Mouse (Mus musculus) bone marrow macrophage, adult 2 months (primary cell): ENCODE data around the gene Als2cl. TPM values are rescaled to one million over a fixed set of nuclear protein-coding genes. Genes with fewer than 3 reads are reported as not detected.

Experiments used
- H3K27ac ChIP-seq: 2 replicates; pipeline ENCODE4 v1.5.1; 2012; ENCODE audit warnings: low read depth, low read length; ENCODE audit not compliant: insufficient read depth
- H3K4me1 ChIP-seq: 2 replicates; pipeline ENCODE4 v1.6.1; 2012; ENCODE audit warnings: low read length; ENCODE audit not compliant: control insufficient read depth, insufficient read depth
- H3K4me3 ChIP-seq: 2 replicates; pipeline ENCODE4 v1.5.1; 2012; ENCODE audit warnings: mild to moderate bottlenecking, low read length, moderate library complexity; ENCODE audit not compliant: insufficient read depth
- CTCF ChIP-seq: IDR thresholded peaks from 2 replicates; pipeline ENCODE4 v1.5.1; 2012; ENCODE audit warnings: low read depth, mild to moderate bottlenecking, low read length, moderate library complexity
- POLR2A ChIP-seq: IDR thresholded peaks from 2 replicates; pipeline ENCODE4 v1.6.1; 2012; ENCODE audit warnings: mild to moderate bottlenecking, low read depth, low read length, borderline replicate concordance
- polyA plus RNA-seq: library from polyadenylated mRNA; stranded (reverse); fragments of >200 nt; gene quantifications from 2 replicates; pipeline ENCODE4 v1.2.4, GENCODE M21; 2012; ENCODE audit not compliant: missing spikeins, insufficient read depth, insufficient read length

Gene Als2cl
- polyA plus RNA-seq, 1 experiment, result 12.6 TPM

DNA sequence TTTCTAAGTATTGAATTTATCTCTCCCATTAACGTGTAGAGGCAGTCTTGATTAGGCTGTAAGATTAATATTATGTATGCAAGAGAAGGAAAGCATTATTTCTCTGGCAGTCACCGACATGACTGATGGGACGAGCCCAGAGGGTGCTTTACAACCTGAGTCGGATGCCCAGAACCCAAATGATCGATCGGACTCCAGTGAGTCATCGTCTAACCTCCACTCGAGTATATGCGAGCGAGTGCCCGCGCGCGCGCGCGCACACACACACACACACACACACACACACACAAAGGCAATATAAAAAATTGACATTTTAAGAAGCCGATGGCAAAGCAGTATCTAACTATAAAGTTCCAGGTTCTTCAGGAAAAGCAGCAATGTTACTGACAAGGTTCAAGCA lies 65.7 kb downstream of the Als2cl start:
- Histone ChIP-seq H3K4me1 (no peaks in the 10 kb centered on the region), H3K4me3 (no peak overlapping the region), H3K27ac (no peak overlapping the region)
- no peak for TF ChIP-seq CTCF
- no peak for TF ChIP-seq POLR2A

- Histone ChIP-seq H3K27ac (no peak within 1 kb of the TSS), H3K4me3 (no peak within 1 kb of the TSS), H3K4me1 (no peaks in the 10 kb centered on the region)
- no peak for TF ChIP-seq POLR2A
- no peak for TF ChIP-seq CTCF
Measured at GRCm38 (mm10) chr9:110945926-110946325, 66.3 kb downstream of the Als2cl start, which contains the start of gene Tdgf1. TSS of gene Tdgf1 (minus strand) at chr9:110946158.

DNA sequence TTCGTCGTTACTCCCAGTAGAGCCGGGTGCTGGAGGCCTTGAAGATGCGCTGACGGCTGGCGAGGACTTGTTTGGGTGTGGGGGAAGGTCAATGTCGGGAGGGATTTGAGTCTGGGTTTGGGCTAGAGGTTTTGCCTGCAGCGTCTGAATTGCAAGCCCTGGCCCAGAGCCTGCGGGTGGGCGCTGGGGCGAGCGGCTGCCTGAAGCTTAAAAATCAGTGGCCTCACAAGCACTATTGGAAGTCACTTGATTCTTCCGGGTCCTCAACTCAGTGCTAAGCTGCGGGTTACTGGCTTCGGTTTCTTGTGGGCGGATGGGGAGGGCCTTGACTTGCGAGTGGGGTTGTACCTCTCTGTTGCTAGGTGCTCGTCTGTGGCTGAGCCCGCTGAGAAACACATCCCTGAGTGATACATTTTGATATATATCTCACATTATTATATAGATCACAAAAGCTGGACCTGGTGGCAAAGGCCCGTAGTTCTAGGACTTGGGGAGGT lies 66.9 kb downstream of the Als2cl start:
- H3K27ac ChIP-seq, result no peak overlapping the region
- H3K4me1 ChIP-seq, result no peaks in the 10 kb centered on the region
- no peak for TF ChIP-seq POLR2A
- TF ChIP-seq CTCF, result no peak
- H3K4me3 ChIP-seq, result no peak overlapping the region

- TF ChIP-seq CTCF (no peak), POLR2A (no peak)
- H3K4me3 ChIP-seq, result no peak overlapping the region
- no peak overlapping the region for H3K27ac ChIP-seq
- H3K4me1 ChIP-seq, result no peaks in the 10 kb centered on the region
Measured at GRCm38 (mm10) chr9:110947261-110947661, 67.6 kb downstream of the Als2cl start.

- no peaks in the 10 kb centered on the region for H3K4me1 ChIP-seq
Measured at GRCm38 (mm10) chr9:110947900-110948299, 68.2 kb downstream of the Als2cl start.

GRCm38 (mm10) chr9:110948813-110949310 lies 69.2 kb downstream of the Als2cl start:
- no peaks in the 10 kb centered on the region for H3K4me1 ChIP-seq
- H3K4me3 ChIP-seq, result no peak overlapping the region
- TF ChIP-seq POLR2A (no peak), CTCF (no peak)
- H3K27ac ChIP-seq, result no peak overlapping the region

More at GRCm38 (mm10) chr9:110947900-110948299, 68.2 kb downstream of the Als2cl start:
- Histone ChIP-seq H3K27ac (no peak overlapping the region), H3K4me3 (no peak overlapping the region)
- TF ChIP-seq CTCF (no peak), POLR2A (no peak)

DNA sequence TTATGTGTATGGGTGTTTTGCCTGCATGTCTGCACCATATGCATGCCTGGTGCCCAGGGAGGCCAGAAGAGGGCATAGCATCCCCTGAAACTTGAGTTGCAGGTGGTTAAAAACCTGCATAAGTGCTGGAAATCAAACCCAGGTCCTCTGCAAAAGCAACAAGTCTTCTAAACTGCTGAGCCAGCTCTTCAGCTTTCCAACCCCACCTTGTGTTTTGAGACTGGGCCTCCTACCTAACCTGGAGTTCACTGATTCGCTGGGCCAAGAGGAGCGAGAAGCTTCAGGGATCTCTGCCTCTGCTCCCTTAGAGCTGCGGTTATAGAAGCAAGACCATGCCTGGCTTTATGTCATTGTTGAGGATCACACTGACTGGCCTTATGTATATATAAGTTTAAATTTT lies 70.4 kb downstream of the Als2cl start:
- no peak overlapping the region for H3K4me3 ChIP-seq
- TF ChIP-seq CTCF (no peak), POLR2A (no peak)
- H3K27ac ChIP-seq, result no peak overlapping the region
- H3K4me1 ChIP-seq, result 0 out of 2 replicates have a peak, but pooled peaks cover 3% of the 10 kb centered on the region

Other genes starting within 250 kb of the Als2cl start
- 50.4 and 51.9 TPM in 2 replicates for gene Nbeal2, start 225.7 kb upstream of the Als2cl start, polyA plus RNA-seq
- gene Ccdc12, start 223.4 kb upstream of the Als2cl start, polyA plus RNA-seq, result 134 and 143 TPM in 2 replicates
- not detected in 2 replicates for gene Myl3, start 138.0 kb upstream of the Als2cl start, polyA plus RNA-seq
- gene Pth1r, start 132.7 kb upstream of the Als2cl start, polyA plus RNA-seq, result 0.34 TPM in 1 of 2 replicates, not detected in the other
- not detected in 2 replicates for gene Prss42, start 81.7 kb upstream of the Als2cl start, polyA plus RNA-seq
- gene Prss44, start 65.9 kb upstream of the Als2cl start, polyA plus RNA-seq, result not detected in 2 replicates
- not detected in 2 replicates for gene Prss43, start 53.2 kb upstream of the Als2cl start, polyA plus RNA-seq
- gene Prss45, start 45.3 kb upstream of the Als2cl start, polyA plus RNA-seq, result not detected in 2 replicates
- gene Prss46, start 35.4 kb upstream of the Als2cl start, polyA plus RNA-seq, result not detected in 2 replicates
- gene Prss50, start 21.9 kb upstream of the Als2cl start, polyA plus RNA-seq, result not detected in 2 replicates
- gene Tmie, start 243 bp downstream of the Als2cl start, polyA plus RNA-seq, result not detected in 2 replicates
- not detected in 2 replicates for gene Fam240a, start 37.0 kb downstream of the Als2cl start, polyA plus RNA-seq
- not detected in 2 replicates for gene Tdgf1, start 66.3 kb downstream of the Als2cl start, polyA plus RNA-seq
- gene Lrrc2, start 71.7 kb downstream of the Als2cl start, polyA plus RNA-seq, result 0.15 TPM in 1 of 2 replicates, not detected in the other
- not detected in 2 replicates for gene Rtp3, start 110.7 kb downstream of the Als2cl start, polyA plus RNA-seq
- gene Ltf, start 139.4 kb downstream of the Als2cl start, polyA plus RNA-seq, result 2.7 and 3.6 TPM in 2 replicates
- 5.8 and 7.2 TPM in 2 replicates for gene Ccrl2, start 177.6 kb downstream of the Als2cl start, polyA plus RNA-seq
- 67.7 and 71.5 TPM in 2 replicates for gene Lrrfip2, start 237.7 kb downstream of the Als2cl start, polyA plus RNA-seq